Mouse (Mus musculus) layer of hippocampus, postnatal 25 days (tissue): ENCODE measurements at regions not wholly inside any gene's neighbourhood (a gene's known extent, or its start where the extent isn't known, plus 50 kb on each side); places are given as distances from the start of the nearest gene placed in this dataset.

ENCODE experiments used
- DNase-seq, 2 experiments: peaks; one replicate each; pipeline ENCODE4 v3.0.0; 2022; ENCODE audit warnings: mixed read lengths in 2 of 2, low spot score in 1 of 2; ENCODE audit errors: extremely low spot score in 1 of 2

DNA sequence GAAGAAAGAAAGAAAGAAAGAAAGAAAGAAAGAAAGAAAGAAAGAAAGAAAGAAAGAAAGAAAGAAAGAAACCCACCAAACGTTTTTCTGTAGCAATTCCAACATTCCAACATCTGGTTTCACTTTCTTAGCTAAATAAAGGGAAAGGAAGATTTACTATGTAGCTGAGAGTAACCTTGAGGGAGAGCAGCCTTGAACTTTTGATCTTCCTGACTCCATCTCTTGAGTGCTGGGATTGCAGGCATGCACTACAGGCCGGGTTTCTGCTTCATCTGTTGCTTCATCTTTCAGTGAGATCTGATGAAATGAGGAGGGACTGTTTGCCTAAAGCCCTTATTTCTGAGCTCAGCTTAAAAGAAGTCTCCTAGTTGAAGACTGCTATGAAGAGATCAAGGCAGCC lies 57.8 kb upstream of the Tmem164 start:
- DNase-seq = no peak

DNA sequence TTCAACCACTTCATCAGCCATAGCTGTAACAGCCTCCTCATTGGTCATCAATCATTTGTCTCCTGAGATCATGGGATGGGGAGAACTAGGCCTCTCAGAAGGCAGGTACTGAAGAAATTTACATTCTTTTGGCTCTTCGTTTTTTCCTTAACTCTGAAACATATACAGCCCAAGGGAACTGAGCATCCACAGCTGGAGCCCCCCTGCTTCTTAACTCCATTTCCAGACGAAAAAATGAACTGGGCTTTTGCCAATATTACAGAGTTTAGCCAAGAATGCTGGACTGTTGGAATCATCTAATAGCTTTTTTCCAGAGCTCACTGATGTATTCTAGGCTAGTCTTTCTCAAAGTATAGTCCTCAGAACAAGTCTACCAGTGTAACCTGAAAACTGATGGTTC lies 57.3 kb upstream of the Tmem164 start:
- no peak for DNase-seq
